Mouse (Mus musculus) embryonic facial prominence, embryonic 14.5 days (tissue): ENCODE measurements around the gene AL731706.1. TPM values are rescaled to one million over a fixed set of nuclear protein-coding genes. Genes with fewer than 3 reads are reported as not detected.

Experiments used
- polyA plus RNA-seq: library from polyadenylated mRNA; unstranded; fragments of >200 nt; fragmentation: Nextera tagmentation; extraction: Ambion mirVana; gene quantifications from 2 replicates; pipeline ENCODE4 v1.2.1, GENCODE M21; 2014

Gene AL731706.1
- polyA plus RNA-seq, 1 experiment from 2014 or later: 39.3 TPM

Other genes starting within 250 kb of the AL731706.1 start
- gene Snap25, start 177.9 kb downstream of the AL731706.1 start, polyA plus RNA-seq: 10.3 and 10.4 TPM in 2 replicates
- 31.6 and 48.3 TPM in 2 replicates for gene AL731706.2, start 5.7 kb downstream of the AL731706.1 start, polyA plus RNA-seq
- 6.1 and 6.9 TPM in 2 replicates for gene Slx4ip, start 171 bp downstream of the AL731706.1 start, polyA plus RNA-seq
- 12.3 and 13.8 TPM in 2 replicates for gene Mkks, start within 50 bp of the AL731706.1 start, polyA plus RNA-seq
- 25.1 and 27.5 TPM in 2 replicates for gene Jag1, start 225.3 kb upstream of the AL731706.1 start, polyA plus RNA-seq